Mouse (Mus musculus): ENCODE measurements at regions not wholly inside any gene's neighbourhood (a gene's known extent, or its start where the extent isn't known, plus 50 kb on each side); places are given as distances from the start of the nearest gene placed in this dataset.

GRCm38 (mm10) chr3:155349185-155349584 lies 256.0 kb downstream of the Lrriq3 start:
- no peak for ATAC-seq
- no peak overlapping the region for H3K9ac ChIP-seq
- H3K27ac ChIP-seq (ENCODE audit: low read depth, low read length) = no peak overlapping the region
- peak; percentile 21 for DNase-seq
- no peaks in the 10 kb centered on the region for H3K4me1 ChIP-seq (ENCODE audit: insufficient read depth)
- TF ChIP-seq CTCF (IDR thresholded peaks at IDR 0.05; ENCODE audit: low read depth) = no peak
- H3K4me3 ChIP-seq (ENCODE audit: low read depth, low read length) = no peak overlapping the region
- no peaks in the 10 kb centered on the region for H3K9me3 ChIP-seq (ENCODE audit: low read length)
- no peaks in the 10 kb centered on the region for H3K36me3 ChIP-seq (ENCODE audit: insufficient read depth)
- WGBS = 62% methylated on average over 1 of the region's 1 CpGs
- H3K27me3 ChIP-seq (ENCODE audit: insufficient read depth, low read length) = no peaks in the 10 kb centered on the region
- H3K4me2 ChIP-seq (ENCODE audit: low read depth) = no peak overlapping the region

GRCm38 (mm10) chr3:155351636-155352035 lies 258.4 kb downstream of the Lrriq3 start:
- TF ChIP-seq CTCF (IDR thresholded peaks at IDR 0.05; ENCODE audit: low read depth) = no peak
- no peaks in the 10 kb centered on the region for H3K36me3 ChIP-seq (ENCODE audit: insufficient read depth)
- H3K27ac ChIP-seq (ENCODE audit: low read depth, low read length) = no peak overlapping the region
- no peaks in the 10 kb centered on the region for H3K9me3 ChIP-seq (ENCODE audit: low read length)
- no peak overlapping the region for H3K9ac ChIP-seq
- no peak for DNase-seq
- no peak for ATAC-seq
- H3K4me3 ChIP-seq (ENCODE audit: low read depth, low read length) = no peak overlapping the region
- H3K4me2 ChIP-seq (ENCODE audit: low read depth) = no peak overlapping the region
- H3K27me3 ChIP-seq (ENCODE audit: insufficient read depth, low read length) = no peaks in the 10 kb centered on the region
- 88% methylated on average over 2 of the region's 2 CpGs for WGBS
- no peaks in the 10 kb centered on the region for H3K4me1 ChIP-seq (ENCODE audit: insufficient read depth)

GRCm38 (mm10) chr3:155352277-155352802 lies 259.1 kb downstream of the Lrriq3 start:
- ATAC-seq = no peak
- H3K27ac ChIP-seq (ENCODE audit: low read depth, low read length) = no peak overlapping the region

GRCm38 (mm10) chr3:155360399-155360798 lies 267.2 kb downstream of the Lrriq3 start:
- Histone ChIP-seq H3K27ac (ENCODE audit: low read depth, low read length) (no peak overlapping the region), H3K27me3 (ENCODE audit: insufficient read depth, low read length) (no peaks in the 10 kb centered on the region), H3K36me3 (ENCODE audit: insufficient read depth) (no peaks in the 10 kb centered on the region), H3K4me1 (ENCODE audit: insufficient read depth) (0 out of 2 replicates have a peak, but pooled peaks cover 6% of the 10 kb centered on the region), H3K9me3 (ENCODE audit: low read length) (no peaks in the 10 kb centered on the region), H3K9ac (no peak overlapping the region), H3K4me2 (ENCODE audit: low read depth) (no peak overlapping the region), H3K4me3 (ENCODE audit: low read depth, low read length) (no peak overlapping the region)
- DNase-seq = peak; percentile 56
- TF ChIP-seq CTCF (IDR thresholded peaks at IDR 0.05; ENCODE audit: low read depth) = no peak
- peak; percentile 98 for ATAC-seq
- WGBS = 56% methylated on average over 1 of the region's 1 CpGs

More at GRCm38 (mm10) chr3:155352277-155352802, 259.1 kb downstream of the Lrriq3 start:
- no peak for DNase-seq
- Histone ChIP-seq H3K4me1 (ENCODE audit: insufficient read depth) (no peaks in the 10 kb centered on the region), H3K27me3 (ENCODE audit: insufficient read depth, low read length) (no peaks in the 10 kb centered on the region), H3K4me3 (ENCODE audit: low read depth, low read length) (no peak overlapping the region), H3K36me3 (ENCODE audit: insufficient read depth) (no peaks in the 10 kb centered on the region), H3K9ac (no peak overlapping the region), H3K9me3 (ENCODE audit: low read length) (no peaks in the 10 kb centered on the region), H3K4me2 (ENCODE audit: low read depth) (no peak overlapping the region)
- WGBS = 88% methylated on average over 2 of the region's 2 CpGs
- TF ChIP-seq CTCF (IDR thresholded peaks at IDR 0.05; ENCODE audit: low read depth) = no peak

- no peaks in the 10 kb centered on the region for H3K4me1 ChIP-seq (ENCODE audit: insufficient read depth)
- no peak overlapping the region for H3K4me2 ChIP-seq (ENCODE audit: low read depth)
- ATAC-seq (no peak), DNase-seq (no peak)
- no peak overlapping the region for H3K27ac ChIP-seq (ENCODE audit: low read depth, low read length)
- H3K36me3 ChIP-seq (ENCODE audit: insufficient read depth) = no peaks in the 10 kb centered on the region
- no peak overlapping the region for H3K4me3 ChIP-seq (ENCODE audit: low read depth, low read length)
- no peak overlapping the region for H3K9ac ChIP-seq
- no peak for TF ChIP-seq CTCF (IDR thresholded peaks at IDR 0.05; ENCODE audit: low read depth)
- H3K9me3 ChIP-seq (ENCODE audit: low read length) = no peaks in the 10 kb centered on the region
- no peaks in the 10 kb centered on the region for H3K27me3 ChIP-seq (ENCODE audit: insufficient read depth, low read length)
These were observed 277.5 kb downstream of the Lrriq3 start for GRCm38 (mm10) chr3:155370716-155371115.

GRCm38 (mm10) chr3:155373591-155373990 lies 280.4 kb downstream of the Lrriq3 start:
- no peak for TF ChIP-seq CTCF (IDR thresholded peaks at IDR 0.05; ENCODE audit: low read depth)
- H3K4me2 ChIP-seq (ENCODE audit: low read depth) = no peak overlapping the region
- H3K4me1 ChIP-seq (ENCODE audit: insufficient read depth) = no peaks in the 10 kb centered on the region
- no peaks in the 10 kb centered on the region for H3K36me3 ChIP-seq (ENCODE audit: insufficient read depth)
- no peaks in the 10 kb centered on the region for H3K27me3 ChIP-seq (ENCODE audit: insufficient read depth, low read length)
- H3K9ac ChIP-seq = no peak overlapping the region
- H3K4me3 ChIP-seq (ENCODE audit: low read depth, low read length) = no peak overlapping the region
- WGBS = 71% methylated on average over 1 of the region's 1 CpGs
- ATAC-seq (no peak), DNase-seq (no peak)
- H3K27ac ChIP-seq (ENCODE audit: low read depth, low read length) = no peak overlapping the region
- H3K9me3 ChIP-seq (ENCODE audit: low read length) = no peaks in the 10 kb centered on the region

- H3K9me3 ChIP-seq (ENCODE audit: low read length) = no peaks in the 10 kb centered on the region
- WGBS = 45% methylated on average over 4 of the region's 4 CpGs
- no peak for TF ChIP-seq CTCF (IDR thresholded peaks at IDR 0.05; ENCODE audit: low read depth)
- no peaks in the 10 kb centered on the region for H3K4me1 ChIP-seq (ENCODE audit: insufficient read depth)
- no peak overlapping the region for H3K27ac ChIP-seq (ENCODE audit: low read depth, low read length)
- H3K4me3 ChIP-seq (ENCODE audit: low read depth, low read length) = no peak overlapping the region
- H3K4me2 ChIP-seq (ENCODE audit: low read depth) = no peak overlapping the region
- peak; percentile 72; the same call in 1 of the 2 replicates for ATAC-seq
- no peak overlapping the region for H3K9ac ChIP-seq
- no peaks in the 10 kb centered on the region for H3K27me3 ChIP-seq (ENCODE audit: insufficient read depth, low read length)
- H3K36me3 ChIP-seq (ENCODE audit: insufficient read depth) = no peaks in the 10 kb centered on the region
- peak; percentile 54 for DNase-seq
These were observed 288.7 kb downstream of the Lrriq3 start for GRCm38 (mm10) chr3:155381910-155382309.

Measured in forebrain, postnatal 0 days (tissue).